Mouse (Mus musculus) cerebellum, postnatal 4 days (tissue): Measurements from ENCODE around the gene Fmo5.

ENCODE experiments used
- DNase-seq, 2 experiments: peaks; one replicate each; pipeline ENCODE4 v3.0.0; 2022; ENCODE audit warnings: low spot score in 2 of 2, mixed read lengths in 1 of 2

Gene Fmo5

GRCm38 (mm10) chr3:97628391-97629001 is at the start of gene Fmo5:
Gene Fmo5 (plus strand): TSS chr3:97628804.
- DNase-seq, result no peak

GRCm38 (mm10) chr3:97585383-97586160 is 43.0 kb upstream of the Fmo5 start:
- DNase-seq, result peak; percentile 80 to 83

GRCm38 (mm10) chr3:97587656-97588055 is 40.9 kb upstream of the Fmo5 start:
- no peak for DNase-seq

- no peak for DNase-seq
Measured at GRCm38 (mm10) chr3:97590699-97591098, 37.9 kb upstream of the Fmo5 start.

- DNase-seq, result no peak
Measured at GRCm38 (mm10) chr3:97593089-97593488, 35.5 kb upstream of the Fmo5 start.

- no peak for DNase-seq
Measured at GRCm38 (mm10) chr3:97594140-97594539, 34.5 kb upstream of the Fmo5 start.

GRCm38 (mm10) chr3:97595066-97595465 is 33.5 kb upstream of the Fmo5 start:
- DNase-seq, result no peak

- no peak for DNase-seq
Measured at GRCm38 (mm10) chr3:97596796-97597195, 31.8 kb upstream of the Fmo5 start.

GRCm38 (mm10) chr3:97600050-97600832 is 28.4 kb upstream of the Fmo5 start:
- DNase-seq, result no peak

- DNase-seq, result no peak
Measured at GRCm38 (mm10) chr3:97609201-97609844, 19.3 kb upstream of the Fmo5 start.

GRCm38 (mm10) chr3:97609845-97610410 is 18.7 kb upstream of the Fmo5 start, which contains the start of gene Chd1l:
Gene Chd1l (minus strand): TSS chr3:97610203.
- DNase-seq, result peak; percentile 80 to 94

- no peak for DNase-seq
Measured at GRCm38 (mm10) chr3:97611021-97611420, 17.6 kb upstream of the Fmo5 start.

- no peak for DNase-seq
Measured at GRCm38 (mm10) chr3:97615154-97615553, 13.4 kb upstream of the Fmo5 start.

- no peak for DNase-seq
Measured at GRCm38 (mm10) chr3:97615933-97616332, 12.7 kb upstream of the Fmo5 start.

- DNase-seq, result no peak
Measured at GRCm38 (mm10) chr3:97617091-97617825, 11.3 kb upstream of the Fmo5 start.

- no peak for DNase-seq
Measured at GRCm38 (mm10) chr3:97617899-97618298, 10.7 kb upstream of the Fmo5 start.

- DNase-seq, result no peak
Measured at GRCm38 (mm10) chr3:97620657-97621056, 7.9 kb upstream of the Fmo5 start.

- no peak for DNase-seq
Measured at GRCm38 (mm10) chr3:97624611-97625010, 4.0 kb upstream of the Fmo5 start.

- no peak for DNase-seq
Measured at GRCm38 (mm10) chr3:97627893-97628292, 711 bp upstream of the Fmo5 start.

- DNase-seq, result no peak
Measured at GRCm38 (mm10) chr3:97629941-97630340, 1.3 kb downstream of the Fmo5 start.

GRCm38 (mm10) chr3:97630746-97631145 is 2.1 kb downstream of the Fmo5 start:
- no peak for DNase-seq
